Mouse (Mus musculus) stomach, postnatal 0 days (tissue): ENCODE measurements around the gene Ablim2. TPM values are rescaled to one million over a fixed set of nuclear protein-coding genes. Genes with fewer than 3 reads are reported as not detected.

ENCODE experiments used
- ATAC-seq: fragments of 200-750 bp; cut with Nextera tagmentation; 2 replicates; pipeline ENCODE4 v1.8.0; 2017; ENCODE audit not compliant: low FRiP score, low TSS enrichment
- DNase-seq: peaks from one replicate; pipeline ENCODE4 v3.0.0-alpha.2; 2016; ENCODE audit warnings: low spot score
- H3K27ac ChIP-seq: fragments of 300-500 bp; sonication (generic); replicated peaks from 2 replicates; pipeline ENCODE4 v1.5.1; 2014; ENCODE audit warnings: mild to moderate bottlenecking, control low read depth
- H3K27me3 ChIP-seq: fragments of 300-500 bp; sonication (generic); 2 replicates; pipeline ENCODE4 v1.6.1; 2014; ENCODE audit warnings: low read length; ENCODE audit not compliant: control insufficient read depth, insufficient read depth
- H3K36me3 ChIP-seq: fragments of 300-500 bp; sonication (generic); 2 replicates; pipeline ENCODE4 v1.6.1; 2014; ENCODE audit warnings: low read length, mixed read lengths; ENCODE audit not compliant: control insufficient read depth, insufficient read depth
- H3K4me1 ChIP-seq: fragments of 300-500 bp; sonication (generic); replicated peaks from 2 replicates; pipeline ENCODE4 v1.6.1; 2014; ENCODE audit warnings: antibody characterized with exemption; ENCODE audit not compliant: control insufficient read depth, insufficient read depth
- H3K4me2 ChIP-seq: fragments of 300-500 bp; sonication (generic); replicated peaks from 2 replicates; pipeline ENCODE4 v1.6.1; 2014; ENCODE audit warnings: low read depth, mild to moderate bottlenecking, control low read depth, moderate library complexity
- H3K4me3 ChIP-seq: fragments of 300-500 bp; sonication (generic); 2 replicates; pipeline ENCODE4 v1.5.1; 2014; ENCODE audit warnings: low read depth, low read length, control low read depth
- H3K9ac ChIP-seq: fragments of 300-500 bp; sonication (generic); 2 replicates; pipeline ENCODE4 v1.6.1; 2014; ENCODE audit warnings: mild to moderate bottlenecking, low read length, control low read depth, mixed read lengths
- H3K9me3 ChIP-seq: fragments of 300-500 bp; sonication (generic); 2 replicates; pipeline ENCODE4 v1.6.1; 2016; ENCODE audit warnings: low read length; ENCODE audit not compliant: control insufficient read depth
- CTCF ChIP-seq: IDR thresholded peaks from 2 replicates; pipeline ENCODE4 v1.5.1; 2016; ENCODE audit warnings: antibody characterized with exemption, low read depth, mild to moderate bottlenecking, moderate library complexity
- EP300 ChIP-seq: optimal IDR thresholded peaks from 2 replicates; pipeline ENCODE3; 2016; ENCODE audit warnings: antibody characterized with exemption
- WGBS: fragments of 180-500 bp; shearing (Covaris S2); extraction: QIAGEN DNeasy Blood & Tissue Kit; methylation state at CpG from one replicate; pipeline ENCODE4 v1.1.7; 2014; 5-methylcytosine and 5-hydroxymethylcytosine counted together
- polyA plus RNA-seq: library from polyadenylated mRNA; unstranded; fragments of >200 nt; fragmentation: Nextera tagmentation; extraction: Ambion mirVana; gene quantifications from 2 replicates; pipeline ENCODE4 v1.2.1, GENCODE M21; 2015

Ablim2 gene
- polyA plus RNA-seq, 1 experiment from 2014 or later: 1.3 TPM

- H3K4me1 ChIP-seq: no peaks in the 10 kb centered on the region
- TF ChIP-seq EP300: no peak
- TF ChIP-seq CTCF: no peak
Observed at GRCm38 (mm10) chr5:35730552-35730951, 27.1 kb upstream of the Ablim2 start.

GRCm38 (mm10) chr5:35731006-35731405, 26.7 kb upstream of the Ablim2 start:
- H3K36me3 ChIP-seq: no peaks in the 10 kb centered on the region
- no peaks in the 10 kb centered on the region for H3K9me3 ChIP-seq
- ATAC-seq: no peak
- H3K27me3 ChIP-seq: no peaks in the 10 kb centered on the region
- no peak overlapping the region for H3K4me2 ChIP-seq
- DNase-seq: no peak
- no peak overlapping the region for H3K27ac ChIP-seq
- no peak overlapping the region for H3K9ac ChIP-seq
- H3K4me3 ChIP-seq: no peak overlapping the region
- WGBS: 79% methylated on average over 4 of the region's 4 CpGs
- no peak for TF ChIP-seq CTCF
- no peak for TF ChIP-seq EP300
- H3K4me1 ChIP-seq: no peaks in the 10 kb centered on the region

More at GRCm38 (mm10) chr5:35730552-35730951, 27.1 kb upstream of the Ablim2 start:
- Histone ChIP-seq H3K9me3 (no peaks in the 10 kb centered on the region), H3K4me2 (no peak overlapping the region), H3K27ac (no peak overlapping the region), H3K36me3 (no peaks in the 10 kb centered on the region), H3K9ac (no peak overlapping the region), H3K4me3 (no peak overlapping the region), H3K27me3 (no peaks in the 10 kb centered on the region)
- ATAC-seq (no peak), DNase-seq (no peak)
- WGBS: 33% methylated on average over 1 of the region's 1 CpGs

- H3K27me3 ChIP-seq: no peaks in the 10 kb centered on the region
- TF ChIP-seq CTCF: no peak
- no peak for TF ChIP-seq EP300
- no peaks in the 10 kb centered on the region for H3K9me3 ChIP-seq
- DNase-seq (no peak), ATAC-seq (no peak)
- H3K9ac ChIP-seq: no peak overlapping the region
- H3K4me3 ChIP-seq: no peak overlapping the region
- H3K4me1 ChIP-seq: no peaks in the 10 kb centered on the region
- 73% methylated on average over 2 of the region's 2 CpGs for WGBS
- no peaks in the 10 kb centered on the region for H3K36me3 ChIP-seq
- H3K27ac ChIP-seq: no peak overlapping the region
- H3K4me2 ChIP-seq: no peak overlapping the region
Observed at GRCm38 (mm10) chr5:35733523-35733922, 24.2 kb upstream of the Ablim2 start.

- no peak overlapping the region for H3K4me2 ChIP-seq
- ATAC-seq: 0 out of 2 replicates have a peak, but pooled peaks have one; percentile 27
Observed at GRCm38 (mm10) chr5:35737231-35737901, 20.3 kb upstream of the Ablim2 start.

GRCm38 (mm10) chr5:35739005-35739404, 18.7 kb upstream of the Ablim2 start:
- Histone ChIP-seq H3K9ac (no peak overlapping the region), H3K36me3 (no peaks in the 10 kb centered on the region), H3K4me2 (0 out of 2 replicates have a peak overlapping the region, but pooled peaks have one; percentile 0), H3K27ac (peak overlapping the region; percentile 79; the same call in 1 of the 2 replicates), H3K4me3 (no peak overlapping the region), H3K27me3 (no peaks in the 10 kb centered on the region), H3K9me3 (no peaks in the 10 kb centered on the region), H3K4me1 (peaks cover 3% of the 10 kb centered on the region; the same call in 1 of the 2 replicates)
- TF ChIP-seq CTCF (no peak), EP300 (no peak)
- WGBS: 66% methylated on average over 2 of the region's 2 CpGs
- ATAC-seq (no peak), DNase-seq (no peak)

More at GRCm38 (mm10) chr5:35737231-35737901, 20.3 kb upstream of the Ablim2 start:
- Histone ChIP-seq H3K4me1 (peaks cover 3% of the 10 kb centered on the region; the same call in 1 of the 2 replicates), H3K9me3 (no peaks in the 10 kb centered on the region), H3K9ac (no peak overlapping the region), H3K27ac (no peak overlapping the region), H3K4me3 (no peak overlapping the region), H3K27me3 (no peaks in the 10 kb centered on the region), H3K36me3 (no peaks in the 10 kb centered on the region)
- no peak for TF ChIP-seq EP300
- TF ChIP-seq CTCF: no peak; the same call in 1 of the 2 replicates
- peak; percentile 65 for DNase-seq
- 54% methylated on average over 20 of the region's 20 CpGs for WGBS
